Mouse (Mus musculus): ENCODE measurements around the gene Npas4. TPM values are rescaled to one million over a fixed set of nuclear protein-coding genes. Genes with fewer than 3 reads are reported as not detected.

Npas4 gene
- total and polyA plus RNA-seq, 2 experiments from 2014 or later: 0.43 to 5.9 TPM

- 85% methylated on average over 3 of the region's 3 CpGs for WGBS
- no peak overlapping the region for H3K4me3 ChIP-seq (ENCODE audit: low read depth, low read length)
- TF ChIP-seq CTCF (IDR thresholded peaks at IDR 0.05): no peak
- H3K27me3 ChIP-seq (ENCODE audit: insufficient read depth, low read length): no peaks in the 10 kb centered on the region
- H3K36me3 ChIP-seq (ENCODE audit: insufficient read depth, low read length): peaks cover 29% of the 10 kb centered on the region
- no peaks in the 10 kb centered on the region for H3K4me1 ChIP-seq (ENCODE audit: insufficient read depth, low read length)
- no peaks in the 10 kb centered on the region for H3K9me3 ChIP-seq (ENCODE audit: low read length)
- no peak overlapping the region for H3K9ac ChIP-seq (replicated peaks; ENCODE audit: low read length, poor library complexity, severe bottlenecking)
- ATAC-seq (ENCODE audit: low FRiP score) (no peak), DNase-seq (ENCODE audit: low spot score) (no peak)
- H3K27ac ChIP-seq (ENCODE audit: low read depth, low read length): no peak overlapping the region
- H3K4me2 ChIP-seq (ENCODE audit: low read depth, low read length, poor library complexity, severe bottlenecking): no peak overlapping the region
Measured at GRCm38 (mm10) chr19:5032686-5033085, 42.6 kb upstream of the Npas4 start.

GRCm38 (mm10) chr19:5026111-5026510 lies 36.0 kb upstream of the Npas4 start:
- no peak for TF ChIP-seq CTCF (IDR thresholded peaks at IDR 0.05)
- ATAC-seq (ENCODE audit: low FRiP score): no peak
- WGBS: 90% methylated on average over 8 of the region's 8 CpGs

GRCm38 (mm10) chr19:5023621-5024479 lies 33.7 kb upstream of the Npas4 start, which contains the start of gene Slc29a2:
Gene Slc29a2, plus strand, starts transcription at chr19:5023860.
- peak; percentile 93 for ATAC-seq (ENCODE audit: low FRiP score)
- H3K4me1 ChIP-seq (ENCODE audit: insufficient read depth, low read length): no peaks in the 10 kb centered on the region
- no peaks in the 10 kb centered on the region for H3K9me3 ChIP-seq (ENCODE audit: low read length)
- peak within 1 kb of the TSS; percentile 90 for H3K27ac ChIP-seq (ENCODE audit: low read depth, low read length)
- H3K27me3 ChIP-seq (ENCODE audit: insufficient read depth, low read length): no peaks in the 10 kb centered on the region
- peak within 1 kb of the TSS; percentile 76 for H3K4me2 ChIP-seq (ENCODE audit: low read depth, low read length, poor library complexity, severe bottlenecking)
- peak; percentile 95 for DNase-seq (ENCODE audit: low spot score)
- peak within 1 kb of the TSS; percentile 72 for H3K4me3 ChIP-seq (ENCODE audit: low read depth, low read length)
- TF ChIP-seq CTCF (IDR thresholded peaks at IDR 0.05): no peak
- H3K36me3 ChIP-seq (ENCODE audit: insufficient read depth, low read length): peaks cover 12% of the 10 kb centered on the region
- WGBS: under 1% methylated on average over 61 of the region's 62 CpGs
- H3K9ac ChIP-seq (replicated peaks; ENCODE audit: low read length, poor library complexity, severe bottlenecking): peak within 1 kb of the TSS; percentile 85

More at GRCm38 (mm10) chr19:5026111-5026510, 36.0 kb upstream of the Npas4 start:
- Histone ChIP-seq H3K4me3 (ENCODE audit: low read depth, low read length) (no peak overlapping the region), H3K4me1 (ENCODE audit: insufficient read depth, low read length) (no peaks in the 10 kb centered on the region), H3K9me3 (ENCODE audit: low read length) (no peaks in the 10 kb centered on the region), H3K9ac (replicated peaks; ENCODE audit: low read length, poor library complexity, severe bottlenecking) (no peak overlapping the region), H3K27ac (ENCODE audit: low read depth, low read length) (no peak overlapping the region), H3K36me3 (ENCODE audit: insufficient read depth, low read length) (peaks cover 30% of the 10 kb centered on the region), H3K4me2 (ENCODE audit: low read depth, low read length, poor library complexity, severe bottlenecking) (no peak overlapping the region), H3K27me3 (ENCODE audit: insufficient read depth, low read length) (no peaks in the 10 kb centered on the region)
- DNase-seq (ENCODE audit: low spot score): no peak

- no peaks in the 10 kb centered on the region for H3K9me3 ChIP-seq (ENCODE audit: low read length)
- no peaks in the 10 kb centered on the region; the same call in 1 of the 2 replicates for H3K36me3 ChIP-seq (ENCODE audit: insufficient read depth, low read length)
- no peak overlapping the region for H3K27ac ChIP-seq (ENCODE audit: low read depth, low read length)
- H3K9ac ChIP-seq (replicated peaks; ENCODE audit: low read length, poor library complexity, severe bottlenecking): no peak overlapping the region
- no peak overlapping the region for H3K4me3 ChIP-seq (ENCODE audit: low read depth, low read length)
- TF ChIP-seq CTCF (IDR thresholded peaks at IDR 0.05): no peak
- WGBS: 85% methylated on average over 2 of the region's 2 CpGs
- no peaks in the 10 kb centered on the region; the same call in 1 of the 2 replicates for H3K27me3 ChIP-seq (ENCODE audit: insufficient read depth, low read length)
- DNase-seq (ENCODE audit: low spot score) (peak; percentile 44), ATAC-seq (ENCODE audit: low FRiP score) (no peak)
- no peaks in the 10 kb centered on the region for H3K4me1 ChIP-seq (ENCODE audit: insufficient read depth, low read length)
- H3K4me2 ChIP-seq (ENCODE audit: low read depth, low read length, poor library complexity, severe bottlenecking): no peak overlapping the region
Measured at GRCm38 (mm10) chr19:5021416-5021815, 31.3 kb upstream of the Npas4 start.

GRCm38 (mm10) chr19:5018191-5018590 lies 28.1 kb upstream of the Npas4 start:
- Histone ChIP-seq H3K27me3 (ENCODE audit: insufficient read depth, low read length) (no peaks in the 10 kb centered on the region; the same call in 1 of the 2 replicates), H3K27ac (ENCODE audit: low read depth, low read length) (no peak overlapping the region), H3K4me3 (ENCODE audit: low read depth, low read length) (no peak overlapping the region), H3K9ac (replicated peaks; ENCODE audit: low read length, poor library complexity, severe bottlenecking) (no peak overlapping the region), H3K9me3 (ENCODE audit: low read length) (no peaks in the 10 kb centered on the region), H3K4me2 (ENCODE audit: low read depth, low read length, poor library complexity, severe bottlenecking) (no peak overlapping the region), H3K4me1 (ENCODE audit: insufficient read depth, low read length) (no peaks in the 10 kb centered on the region), H3K36me3 (ENCODE audit: insufficient read depth, low read length) (no peaks in the 10 kb centered on the region)
- no peak for TF ChIP-seq CTCF (IDR thresholded peaks at IDR 0.05)
- ATAC-seq (ENCODE audit: low FRiP score) (no peak), DNase-seq (ENCODE audit: low spot score) (no peak)
- 80% methylated on average over 3 of the region's 3 CpGs for WGBS

- ATAC-seq (ENCODE audit: low FRiP score) (no peak), DNase-seq (ENCODE audit: low spot score) (no peak)
- Histone ChIP-seq H3K9ac (replicated peaks; ENCODE audit: low read length, poor library complexity, severe bottlenecking) (no peak overlapping the region), H3K27me3 (ENCODE audit: insufficient read depth, low read length) (no peaks in the 10 kb centered on the region; the same call in 1 of the 2 replicates), H3K4me2 (ENCODE audit: low read depth, low read length, poor library complexity, severe bottlenecking) (no peak overlapping the region), H3K27ac (ENCODE audit: low read depth, low read length) (no peak overlapping the region), H3K9me3 (ENCODE audit: low read length) (no peaks in the 10 kb centered on the region), H3K4me1 (ENCODE audit: insufficient read depth, low read length) (no peaks in the 10 kb centered on the region), H3K4me3 (ENCODE audit: low read depth, low read length) (no peak overlapping the region), H3K36me3 (ENCODE audit: insufficient read depth, low read length) (no peaks in the 10 kb centered on the region)
- 86% methylated on average over 4 of the region's 4 CpGs for WGBS
- TF ChIP-seq CTCF (IDR thresholded peaks at IDR 0.05): no peak
Measured at GRCm38 (mm10) chr19:5017611-5018010, 27.5 kb upstream of the Npas4 start.

Measured in midbrain, postnatal 0 days (tissue).